Mouse (Mus musculus): ENCODE measurements at regions not wholly inside any gene's neighbourhood (a gene's known extent, or its start where the extent isn't known, plus 50 kb on each side); places are given as distances from the start of the nearest gene placed in this dataset.

GRCm38 (mm10) chr6:51272136-51272736, 160.2 kb upstream of the Nfe2l3 start:
- TF ChIP-seq POLR2A (IDR thresholded peaks at IDR 0.05; ENCODE audit: control insufficient read depth, low read depth, low read length) (no peak), CTCF (IDR thresholded peaks at IDR 0.05; ENCODE audit: control insufficient read depth, insufficient read depth, insufficient replicate concordance, low read depth, low read length) (no peak)
